Mouse (Mus musculus): ENCODE data around the gene Gm49388.

Gm49388 gene

DNA sequence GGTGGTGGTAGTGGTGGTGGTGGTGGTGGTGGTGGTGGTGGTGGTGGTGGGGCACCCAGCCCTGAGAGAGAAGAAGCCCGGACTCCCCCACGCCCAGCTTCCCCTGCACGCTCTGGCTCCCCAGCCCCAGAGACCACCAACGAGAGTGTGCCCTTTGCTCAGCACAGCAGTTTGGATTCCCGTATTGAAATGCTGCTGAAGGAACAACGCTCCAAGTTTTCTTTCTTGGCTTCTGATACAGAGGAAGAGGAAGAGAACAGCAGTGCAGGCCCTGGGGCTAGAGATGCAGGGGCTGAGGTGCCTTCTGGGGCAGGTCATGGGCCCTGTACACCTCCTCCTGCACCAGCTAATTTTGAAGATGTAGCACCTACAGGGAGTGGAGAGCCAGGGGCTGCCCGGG, at the start of gene Gm49388:
Gm49388 (plus strand) TSS at position 301 of the 400 bp plus-strand sequence.
- in situ Hi-C loops (cut with MseI, MboI): no loop called here

DNA sequence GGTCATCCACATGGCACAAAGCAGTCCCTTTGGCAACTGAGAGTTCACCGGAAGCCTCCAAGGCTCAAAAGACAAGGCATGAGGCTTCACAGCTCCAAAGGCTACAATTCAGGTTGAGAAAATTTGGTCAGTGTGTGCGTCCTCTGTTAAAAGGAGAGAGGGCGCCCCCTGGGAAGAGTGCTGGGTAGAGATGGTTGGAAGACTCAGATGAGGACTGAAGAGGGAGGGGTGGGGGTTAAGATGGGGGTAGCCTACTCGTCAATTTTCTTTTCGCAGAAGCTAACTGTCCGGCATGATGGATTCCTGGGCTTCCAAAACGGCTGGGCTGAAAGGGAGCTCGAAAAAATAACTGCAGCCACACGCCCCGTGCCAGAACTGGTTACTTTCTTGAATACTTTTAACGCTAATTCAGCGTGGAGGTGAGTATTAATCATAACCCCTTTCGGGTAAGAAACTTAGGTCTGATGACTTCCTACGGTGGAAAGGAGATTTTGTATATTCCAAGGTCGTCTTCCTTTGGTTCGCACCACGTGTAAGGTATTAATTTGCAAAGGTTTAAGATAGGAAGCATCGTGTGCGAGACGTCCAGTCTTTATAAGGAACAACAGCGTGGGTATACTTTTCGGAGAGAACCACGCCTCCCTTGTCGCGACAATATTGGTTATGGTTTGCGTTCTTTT, 40.9 kb upstream of the Gm49388 start, which contains the start of gene Fbxl19:
Fbxl19 (plus strand) TSS at position 178 of the 680 bp plus-strand sequence.
- in situ Hi-C loops (cut with MseI, MboI): no loop called here

DNA sequence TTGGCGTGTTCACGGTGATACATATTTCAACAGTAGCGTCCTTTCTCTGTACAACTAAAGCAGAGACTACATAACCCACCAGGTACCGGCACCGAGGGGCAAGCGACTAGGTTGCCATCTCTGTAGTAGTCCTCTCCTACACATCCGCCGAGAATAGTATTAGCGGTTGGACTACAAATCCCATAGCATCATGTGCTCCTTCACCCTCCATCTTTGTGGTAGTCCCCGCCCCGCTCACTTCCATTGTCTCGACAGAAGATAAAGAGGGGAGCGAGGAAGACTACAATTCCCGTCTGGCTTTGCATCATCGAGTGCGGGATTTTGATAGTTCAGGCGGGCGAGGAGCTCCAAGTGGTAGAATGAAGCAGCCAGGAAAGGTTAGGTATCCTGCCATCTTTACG, 40.2 kb upstream of the Gm49388 start:
- in situ Hi-C loops (cut with MseI, MboI): no loop called here

DNA sequence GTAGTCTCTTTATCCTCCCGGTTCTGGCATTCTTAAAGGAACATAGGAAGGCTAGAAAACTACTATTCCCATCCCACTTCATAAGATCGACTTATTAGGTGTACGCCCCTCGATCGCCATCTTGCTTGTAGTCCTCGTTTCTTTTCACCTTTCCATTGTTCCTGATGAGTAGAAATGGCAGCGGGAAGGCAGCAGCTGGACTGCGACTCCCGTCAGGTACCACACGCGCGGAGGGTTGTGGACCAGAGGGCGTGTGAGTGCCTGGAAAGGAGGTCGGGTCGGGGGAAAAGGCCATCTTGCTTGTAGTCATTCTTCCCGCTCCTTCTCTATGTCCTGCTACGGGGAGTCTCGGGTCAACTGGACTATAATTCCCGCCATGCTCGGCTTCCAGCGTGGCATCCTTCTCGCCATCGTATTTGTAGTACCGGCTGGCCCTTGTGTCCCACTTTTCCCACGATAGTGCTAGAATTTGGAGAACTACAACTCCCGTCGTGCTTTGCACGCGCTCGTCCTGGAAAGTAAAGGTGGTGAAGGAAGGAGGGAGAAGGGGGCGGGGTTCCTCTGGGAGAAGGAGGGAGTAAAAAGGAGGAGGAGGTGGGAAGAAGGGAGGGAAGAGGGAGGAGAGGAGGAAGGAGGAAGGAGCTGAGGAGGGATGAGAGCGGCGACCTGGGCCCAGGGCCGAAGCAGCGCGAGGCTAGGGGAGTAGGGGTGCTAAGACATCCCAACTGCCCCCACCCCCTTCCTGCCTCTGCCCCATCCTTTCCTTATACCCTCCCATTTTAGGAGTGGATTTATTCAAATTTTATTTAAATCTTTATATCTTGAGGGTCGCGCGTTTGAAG, 39.5 kb upstream of the Gm49388 start:
- in situ Hi-C loops (cut with MseI, MboI): no loop called here

DNA sequence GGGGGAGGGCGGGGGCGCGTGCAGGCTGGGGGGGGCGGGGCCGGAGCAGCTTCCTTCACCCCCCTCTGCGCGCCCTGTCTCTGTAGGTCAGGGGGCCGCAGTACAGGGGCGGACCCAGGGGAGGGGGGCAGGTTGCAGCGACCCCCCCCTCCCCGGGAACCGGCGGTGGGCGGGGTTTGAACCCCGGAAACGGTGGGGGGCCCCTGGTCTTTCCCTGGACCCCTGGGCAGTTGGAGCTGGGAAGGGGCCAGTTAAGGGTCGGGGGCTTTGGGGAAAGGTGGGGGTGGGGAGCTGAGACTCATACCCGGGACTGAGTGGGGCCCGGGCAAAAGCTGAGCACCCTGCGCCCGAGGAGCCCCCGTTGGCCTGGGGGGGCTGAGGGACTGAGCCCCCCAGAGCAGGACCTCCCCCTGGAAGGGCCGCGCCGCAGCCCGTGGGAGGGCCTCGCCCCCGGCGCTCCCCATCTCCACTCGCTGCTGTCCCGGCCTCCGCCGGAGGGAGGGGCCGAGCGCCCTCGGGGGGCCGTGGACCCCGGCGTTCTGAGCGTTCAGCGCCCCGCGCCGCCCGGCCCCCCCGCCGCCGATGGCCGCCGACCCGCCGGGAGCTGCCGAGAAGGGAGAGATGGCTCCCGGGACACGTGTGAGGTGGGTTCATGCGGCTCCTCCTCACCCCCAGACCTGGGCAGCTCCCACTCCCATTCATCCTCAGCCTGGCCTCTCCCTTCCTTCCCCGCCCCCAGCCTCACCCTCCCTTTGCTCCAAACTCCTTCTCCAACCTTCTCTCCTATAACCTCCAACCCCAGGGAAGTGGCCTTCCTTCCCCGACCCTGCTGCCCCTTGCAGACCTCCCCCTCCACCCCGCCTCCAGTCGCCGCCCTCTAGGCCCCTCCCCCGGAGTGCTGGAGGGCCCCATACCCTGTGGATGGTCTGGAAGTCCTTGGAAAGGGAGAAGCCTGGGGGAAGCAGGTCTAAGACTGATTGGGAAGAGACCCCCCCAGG, 38.6 kb upstream of the Gm49388 start:
- in situ Hi-C loops (cut with MseI, MboI): no loop called here

DNA sequence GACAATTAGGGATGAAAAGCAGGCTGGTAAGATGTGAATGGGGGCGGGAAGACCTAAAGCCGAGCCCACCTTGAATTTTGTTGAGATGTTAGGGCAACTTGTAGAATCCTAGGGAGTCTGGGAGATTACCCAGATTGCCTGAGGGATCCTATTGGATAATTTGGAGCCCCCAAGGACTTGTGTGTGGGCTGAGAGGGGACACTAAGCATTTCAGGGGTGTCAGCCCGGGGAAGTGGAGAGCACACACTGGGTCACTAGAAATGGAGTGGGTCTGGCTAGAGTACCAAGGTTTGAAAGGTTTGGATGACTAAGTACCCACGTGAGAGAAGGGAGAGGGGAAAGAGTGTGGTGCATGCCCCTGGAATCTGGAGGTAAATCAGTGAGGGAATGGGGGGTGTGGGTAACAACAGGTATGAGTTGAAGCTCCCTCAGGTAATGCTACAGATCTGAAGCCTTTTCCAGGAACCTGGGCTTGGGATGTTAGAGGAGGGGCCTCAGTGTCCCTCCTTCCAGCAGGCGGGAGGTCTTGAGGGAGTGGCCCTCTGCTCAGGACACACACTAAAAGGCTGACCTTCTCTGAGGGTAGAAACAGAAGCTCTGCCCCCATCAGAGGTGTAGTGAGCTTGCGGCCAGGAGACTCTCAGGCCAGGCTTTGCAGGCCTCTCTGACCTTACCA, 37.7 kb upstream of the Gm49388 start:
- in situ Hi-C loops (cut with MseI, MboI): no loop called here

DNA sequence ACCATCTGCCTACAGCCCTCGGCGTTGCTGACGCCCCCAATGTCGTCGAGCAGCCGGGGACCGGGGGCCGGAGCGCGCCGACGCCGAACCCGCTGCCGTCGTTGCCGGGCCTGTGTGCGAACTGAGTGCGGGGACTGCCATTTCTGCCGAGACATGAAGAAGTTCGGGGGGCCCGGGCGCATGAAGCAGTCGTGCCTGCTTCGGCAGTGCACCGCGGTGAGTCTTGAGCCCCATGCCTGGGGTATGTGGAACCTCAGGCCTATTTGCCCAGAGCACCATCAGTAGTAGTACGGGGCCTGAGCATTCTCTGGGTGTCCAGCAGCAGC, 37.2 kb upstream of the Gm49388 start:
- in situ Hi-C loops (cut with MseI, MboI): no loop called here

DNA sequence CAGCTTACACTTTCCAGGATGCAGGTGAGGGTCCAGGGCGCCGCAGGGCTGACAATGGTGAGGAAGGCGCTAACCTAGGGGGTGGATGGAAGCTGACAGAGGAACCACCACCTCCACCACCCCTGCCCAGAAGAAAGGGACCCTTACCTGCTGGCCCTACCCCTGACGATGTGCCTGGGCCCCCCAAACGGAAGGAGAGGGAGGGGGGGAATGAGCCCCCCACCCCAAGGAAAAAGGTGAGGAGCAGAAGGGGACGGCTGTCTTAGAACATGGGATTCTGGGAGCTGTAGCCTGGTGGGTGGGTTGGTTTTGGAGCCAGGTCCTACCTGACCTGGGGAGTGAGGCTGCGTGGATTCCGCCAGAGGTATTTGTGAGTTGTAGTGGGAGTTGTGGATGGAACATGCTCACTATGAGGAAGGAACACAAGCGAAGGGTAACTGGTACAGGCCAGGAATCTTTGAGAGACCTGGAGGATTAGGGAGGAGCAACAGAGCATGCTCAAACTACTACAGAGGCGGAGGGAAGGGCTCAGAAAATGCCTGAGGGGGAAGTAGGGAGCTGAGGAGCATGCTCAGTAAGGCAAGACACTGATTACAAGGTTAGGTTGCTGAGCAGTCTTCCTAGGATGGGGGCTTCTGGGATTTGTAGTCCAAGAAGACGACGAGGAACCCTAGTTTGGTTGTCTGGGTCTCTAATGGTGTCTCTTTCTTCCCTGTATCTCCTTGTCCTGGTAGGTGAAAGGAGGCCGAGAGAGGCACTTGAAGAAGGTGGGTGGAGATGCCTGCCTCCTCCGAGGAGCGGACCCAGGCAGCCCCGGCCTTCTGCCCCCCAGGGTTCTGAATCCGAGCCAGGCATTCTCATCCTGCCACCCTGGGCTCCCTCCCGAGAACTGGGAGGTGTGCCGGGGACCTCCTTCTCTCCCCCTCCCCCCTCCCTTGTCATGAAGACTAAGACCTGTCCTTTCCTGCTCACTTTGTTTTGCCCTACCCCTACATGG, 35.0 kb upstream of the Gm49388 start:
- in situ Hi-C loops (cut with MseI, MboI): no loop called here

DNA sequence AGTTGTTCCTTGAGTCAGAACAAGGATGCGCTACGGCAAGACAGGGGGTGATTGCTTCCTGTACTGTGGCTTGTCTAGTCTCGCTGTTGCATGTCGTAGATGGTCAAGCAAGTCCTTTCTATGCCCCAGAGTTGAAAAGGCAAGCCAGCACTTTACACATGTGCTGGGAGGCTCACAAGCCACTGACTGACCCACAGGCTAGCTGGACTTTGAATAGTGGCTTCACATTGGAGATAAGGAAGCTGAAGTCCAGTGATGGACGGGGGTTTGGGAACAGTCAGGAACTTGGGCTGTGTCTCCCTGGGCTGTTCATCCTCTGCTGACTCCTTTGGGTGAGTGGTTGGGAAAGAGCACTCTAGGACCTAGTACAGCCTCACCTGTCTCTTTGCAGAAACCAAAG, 33.8 kb upstream of the Gm49388 start:
- in situ Hi-C loops (cut with MseI, MboI): no loop called here

DNA sequence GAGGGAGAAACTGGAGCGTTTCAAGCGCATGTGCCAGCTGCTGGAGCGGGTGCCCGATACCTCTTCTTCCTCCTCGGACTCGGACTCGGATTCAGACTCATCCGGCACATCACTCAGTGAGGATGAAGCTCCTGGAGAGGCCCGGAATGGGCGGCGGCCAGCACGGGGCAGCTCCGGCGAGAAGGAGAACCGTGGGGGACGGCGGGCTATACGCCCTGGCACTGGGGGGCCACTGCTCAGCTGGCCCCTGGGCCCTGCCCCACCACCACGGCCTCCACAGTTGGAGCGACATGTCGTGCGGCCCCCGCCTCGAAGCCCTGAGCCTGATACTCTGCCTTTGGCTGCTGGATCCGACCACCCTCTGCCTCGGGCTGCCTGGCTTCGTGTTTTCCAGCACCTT, 33.3 kb upstream of the Gm49388 start:
- in situ Hi-C loops (cut with MseI, MboI): no loop called here

DNA sequence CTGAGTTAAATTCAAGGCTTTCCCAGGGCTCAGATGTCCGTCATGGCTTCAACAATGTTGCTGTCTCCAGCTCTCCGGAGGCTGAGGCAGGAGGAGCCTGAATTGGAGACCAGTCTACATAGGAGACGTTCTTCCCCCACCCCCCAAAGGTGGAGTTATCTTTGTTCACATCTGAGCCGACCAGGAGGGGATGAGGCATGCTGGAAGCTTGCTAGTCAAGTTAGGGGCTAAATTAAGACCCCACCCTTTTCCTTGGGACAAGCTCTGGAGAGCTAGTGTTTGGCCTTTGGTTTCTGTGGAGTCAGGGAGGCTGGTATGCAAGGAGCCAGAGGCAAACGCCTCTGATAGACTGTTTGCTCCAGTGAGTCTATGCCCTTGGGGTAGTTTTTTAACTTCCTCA, 32.2 kb upstream of the Gm49388 start:
- in situ Hi-C loops (cut with MseI, MboI): no loop called here

DNA sequence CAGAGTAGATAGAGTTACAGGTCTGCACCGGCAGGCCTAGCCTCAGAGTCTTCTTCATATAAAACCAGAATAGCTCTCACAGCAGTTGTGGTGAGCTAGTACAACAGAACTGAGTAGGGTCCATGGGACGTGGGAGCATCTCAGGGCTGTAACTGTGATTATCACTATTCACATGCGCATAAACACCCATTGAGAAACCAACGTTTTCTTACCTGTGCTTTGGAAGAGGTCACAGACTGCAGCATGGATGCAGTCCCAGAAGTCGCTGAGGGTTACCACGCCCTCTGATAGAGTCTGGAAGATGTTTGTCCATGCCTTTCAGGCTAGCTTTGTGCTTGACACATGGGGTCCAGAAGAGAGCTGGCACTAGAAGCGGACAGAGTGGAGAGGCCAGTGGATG, 31.7 kb upstream of the Gm49388 start:
- in situ Hi-C loops (cut with MseI, MboI): no loop called here

DNA sequence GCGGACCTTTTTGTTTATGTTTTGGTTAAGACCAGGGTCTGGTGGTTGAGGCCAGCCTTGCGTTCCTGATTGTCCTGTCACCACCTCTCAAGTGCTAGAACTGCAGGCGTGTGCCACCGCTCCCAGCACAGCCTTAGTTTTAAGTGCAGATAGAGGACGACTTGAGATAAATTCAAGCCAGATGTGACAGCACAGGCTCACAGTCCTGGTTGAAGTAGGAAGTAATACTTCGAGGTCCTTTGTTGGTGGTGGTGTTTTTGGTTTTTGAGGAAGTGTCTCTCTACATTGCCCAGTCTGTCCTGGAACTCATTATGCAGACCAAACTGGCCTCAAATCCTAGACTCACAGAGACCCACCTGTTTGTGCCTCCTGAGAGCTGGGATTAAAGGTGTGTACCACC, 25.7 kb upstream of the Gm49388 start:
- in situ Hi-C loops (cut with MseI, MboI): loop anchor here in 1 of 2 experiments (5.0 kb wide), 1 partner anchor 37 kb away; no protein-coding TSS in a partner anchor

DNA sequence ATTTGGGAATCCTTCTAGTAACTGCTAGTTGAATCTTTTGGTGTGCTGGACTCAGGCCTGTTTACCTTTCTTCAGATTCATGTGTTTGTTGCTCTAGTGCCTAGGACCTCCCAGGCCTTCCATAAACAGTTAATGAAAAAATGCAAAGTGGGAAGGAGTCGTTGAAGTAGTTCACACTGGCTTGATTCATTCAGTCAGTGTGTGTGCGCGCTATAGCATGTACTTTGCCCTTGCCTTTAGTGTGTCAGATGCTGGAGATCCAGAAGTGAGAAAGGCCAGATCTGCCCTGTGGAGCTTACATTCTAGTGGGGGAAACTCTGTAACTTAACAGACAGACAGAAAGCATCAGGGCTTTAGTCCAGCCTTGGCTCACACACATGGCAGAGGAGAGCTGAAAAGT, 24.9 kb upstream of the Gm49388 start:
- in situ Hi-C loops (cut with MseI, MboI): loop anchor here in 1 of 2 experiments (5.0 kb wide), 1 partner anchor 38 kb away; no protein-coding TSS in a partner anchor

DNA sequence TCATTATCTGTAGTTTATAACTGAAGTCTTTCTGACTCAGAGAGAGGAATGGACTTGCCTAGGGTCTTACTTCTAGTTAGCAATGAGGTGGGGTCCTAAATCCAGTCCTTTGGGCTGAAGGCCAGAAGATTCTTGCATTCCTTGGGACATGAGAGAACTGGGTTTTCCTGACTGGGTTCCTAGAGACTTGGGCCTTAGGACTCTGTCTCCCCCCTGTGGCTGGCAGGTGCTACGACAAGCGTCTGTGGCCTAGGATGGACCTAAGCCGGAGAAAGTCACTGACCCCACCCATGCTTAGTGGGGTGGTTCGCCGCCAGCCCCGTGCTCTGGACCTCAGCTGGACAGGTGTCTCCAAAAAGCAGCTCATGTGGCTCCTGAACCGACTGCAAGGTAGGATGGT, 24.4 kb upstream of the Gm49388 start:
- in situ Hi-C loops (cut with MseI, MboI): loop anchor here in 1 of 2 experiments (5.0 kb wide), 1 partner anchor 39 kb away; no protein-coding TSS in a partner anchor

DNA sequence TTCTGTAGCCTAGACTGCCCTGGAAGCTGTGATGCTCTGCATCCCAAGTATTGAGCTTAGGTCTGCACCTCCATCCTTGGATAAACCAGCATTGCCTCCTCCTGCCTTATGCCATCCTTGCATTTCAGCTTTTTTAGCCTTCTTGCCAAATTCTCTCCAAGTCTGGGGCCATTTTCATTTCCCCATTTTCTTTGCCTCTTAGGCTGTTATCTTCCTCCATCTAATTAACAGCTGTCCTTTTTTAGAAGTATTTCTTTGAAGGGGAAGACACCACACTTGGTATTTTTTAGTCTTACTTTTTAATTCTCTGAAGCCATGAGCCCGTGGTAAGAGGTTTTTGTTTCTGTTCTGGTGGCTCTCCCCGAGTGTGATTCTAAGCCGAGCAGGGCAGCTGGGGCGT, 21.8 kb upstream of the Gm49388 start:
- in situ Hi-C loops (cut with MseI, MboI): loop anchor here in 1 of 2 experiments (5.0 kb wide), 1 partner anchor 41 kb away; no protein-coding TSS in a partner anchor

DNA sequence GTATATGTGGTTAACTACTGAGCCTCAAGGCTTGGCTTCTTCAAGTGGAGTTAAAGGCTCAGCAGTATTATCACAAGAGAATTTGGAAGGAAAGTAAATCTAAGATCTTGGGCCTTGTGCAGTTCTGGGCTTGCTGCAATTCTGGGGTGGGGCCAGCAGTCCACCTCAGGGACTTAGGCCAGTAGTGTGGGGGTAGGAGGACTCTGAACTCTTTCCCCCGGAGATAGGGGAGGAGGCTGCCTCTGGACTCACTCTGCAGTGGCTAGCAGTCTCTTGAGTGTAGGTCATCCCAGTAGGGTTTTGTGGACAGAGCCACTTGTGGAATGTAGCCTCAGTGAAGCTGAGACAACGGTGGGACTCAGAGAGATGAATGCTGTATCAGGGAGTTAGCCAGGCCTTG, 19.7 kb upstream of the Gm49388 start:
- in situ Hi-C loops (cut with MseI, MboI): no loop called here

DNA sequence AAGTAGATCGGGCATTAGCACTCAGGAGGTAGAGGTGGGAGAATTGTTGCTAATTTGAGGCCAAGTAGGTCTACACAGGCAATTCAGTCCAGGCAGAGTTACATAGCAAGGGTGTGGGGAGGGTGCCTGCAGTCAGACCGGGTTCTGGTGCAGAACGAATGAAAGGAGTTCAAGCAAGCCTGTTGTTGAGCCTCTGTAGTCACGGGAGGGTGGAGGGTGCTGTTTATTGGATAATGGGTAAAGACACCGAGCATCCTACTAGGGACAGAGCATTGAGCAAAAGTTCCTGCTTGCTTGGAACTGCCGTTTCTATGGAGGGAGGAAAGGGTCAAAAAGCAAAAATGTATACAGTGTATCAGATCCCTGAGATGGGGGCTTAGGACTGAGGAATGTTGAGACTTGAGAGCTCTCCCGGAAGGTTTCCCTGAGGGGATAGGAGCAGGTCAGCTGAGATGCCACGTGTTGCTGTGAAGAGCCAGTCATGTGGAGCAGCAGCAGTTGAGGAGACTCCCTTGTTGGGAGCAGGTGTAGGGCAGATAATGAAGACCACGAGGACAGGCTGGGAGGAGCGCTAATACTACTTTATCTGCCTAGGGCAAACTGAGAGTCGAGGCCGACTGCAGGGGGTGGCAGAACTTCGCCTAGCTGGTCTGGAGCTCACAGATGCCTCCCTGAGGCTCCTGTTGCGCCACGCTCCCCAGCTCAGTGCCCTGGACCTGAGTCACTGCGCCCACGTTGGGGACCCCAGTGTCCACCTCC, 18.4 kb upstream of the Gm49388 start:
- in situ Hi-C loops (cut with MseI, MboI): no loop called here

Measured in mouse trophoblast stem cell (cell line).